Mouse (Mus musculus) leukemia stem cell, adult 10-12 weeks (primary cell): ENCODE measurements around the gene Olfr1289. TPM values are rescaled to one million over a fixed set of nuclear protein-coding genes. Genes with fewer than 3 reads are reported as not detected.

Experiments
- polyA plus RNA-seq: library from polyadenylated mRNA; stranded (reverse); fragments of >175 nt; gene quantifications from 2 replicates; pipeline ENCODE4 v1.2.3, GENCODE M21; 2012; ENCODE audit warnings: low replicate concordance

The Olfr1289 gene
- polyA plus RNA-seq, result not detected in 2 replicates

DNA sequence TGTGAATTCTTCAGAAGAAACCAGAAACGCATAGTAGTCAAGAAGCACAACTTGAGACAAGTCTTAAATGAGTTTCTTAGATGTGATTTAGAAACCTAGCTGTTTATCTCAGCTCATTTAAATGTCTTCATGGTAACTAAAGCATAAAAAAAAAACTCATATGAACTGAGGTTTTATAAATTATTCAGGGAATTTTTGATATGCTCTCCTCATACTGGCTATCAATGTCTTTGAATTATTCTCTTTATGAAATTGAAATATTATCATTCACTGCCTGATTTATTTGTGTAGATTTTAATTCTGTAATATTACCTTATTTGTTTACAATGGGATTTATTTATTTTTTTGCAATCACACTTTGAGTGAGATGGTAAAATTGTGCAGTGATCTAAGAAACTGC, at the start of gene Olfr1289:
Gene Olfr1289 (plus strand): TSS at position 301 of the 400 bp plus-strand sequence.

DNA sequence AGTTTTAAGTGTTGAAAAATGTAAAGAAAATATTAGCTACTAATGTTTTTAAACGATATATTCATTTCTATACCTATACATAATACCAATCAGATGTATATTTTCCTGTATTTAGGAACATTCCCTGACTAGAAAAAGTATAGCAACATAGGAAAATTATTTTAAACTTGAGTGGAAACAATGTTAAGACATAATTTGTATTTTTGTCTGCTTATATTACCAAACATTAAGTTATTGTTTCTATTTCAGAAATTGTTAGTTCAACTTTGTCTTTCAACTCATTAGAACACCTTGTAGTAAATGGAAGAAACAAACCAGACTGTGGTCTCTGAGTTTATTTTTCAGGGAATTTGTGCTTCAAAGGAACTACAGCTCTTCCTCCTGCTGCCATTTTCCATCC, 31.8 kb upstream of the Olfr1289 start, which contains the start of gene Olfr1287:
Gene Olfr1287 (plus strand): TSS at position 301 of the 400 bp plus-strand sequence.

DNA sequence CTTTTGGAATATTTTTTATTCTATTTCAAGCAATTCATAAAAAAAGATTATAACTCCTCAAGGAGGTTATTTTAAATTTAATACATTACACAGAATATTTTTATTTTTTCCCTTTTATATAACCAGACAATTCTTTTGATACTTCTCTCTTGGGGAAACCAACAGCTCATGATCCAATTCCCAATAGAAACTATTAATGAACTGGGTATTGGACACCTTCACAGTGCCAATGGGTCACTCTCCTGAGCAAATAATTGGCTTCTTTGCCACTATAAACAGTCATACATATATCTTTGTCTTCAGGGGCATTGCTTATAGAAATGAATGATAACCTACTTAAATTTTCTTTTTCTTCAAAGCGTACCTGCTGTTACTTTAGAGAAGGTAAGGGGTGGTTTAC, 6.8 kb upstream of the Olfr1289 start, which contains the start of gene Olfr1288:
Gene Olfr1288 (plus strand): TSS at position 301 of the 400 bp plus-strand sequence.

GRCm38 (mm10) chr2:111493729-111494128, 13.1 kb downstream of the Olfr1289 start, which contains the start of gene Olfr1290:
Olfr1290 (minus strand) TSS chr2:111493829.

DNA sequence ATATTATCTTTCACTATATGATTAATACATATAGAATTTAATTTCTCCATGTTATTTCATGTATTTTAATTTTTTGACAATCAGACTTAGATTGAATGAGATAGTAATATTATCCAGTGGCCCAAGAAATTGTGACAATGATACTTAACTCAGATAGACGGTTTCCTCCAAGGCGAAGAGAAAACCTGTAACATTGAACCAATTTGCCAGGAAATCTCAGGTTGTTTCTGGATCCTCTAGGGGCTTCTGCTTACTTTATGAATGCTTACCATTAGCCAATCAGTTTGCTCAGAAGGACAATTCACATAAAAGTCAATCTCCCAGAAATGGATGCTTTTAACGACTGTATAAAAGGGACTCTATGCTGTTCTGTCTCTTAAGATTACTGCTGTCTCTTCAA, 16.3 kb downstream of the Olfr1289 start, which contains the start of gene Olfr1291-ps1:
Gene Olfr1291-ps1 (plus strand): TSS at position 301 of the 400 bp plus-strand sequence.

GRCm38 (mm10) chr2:111524903-111525302, 44.3 kb downstream of the Olfr1289 start, which contains the start of gene Olfr1293-ps:
Olfr1293-ps (plus strand) TSS chr2:111525203.

Other genes with a start within 250 kb of the Olfr1289 start
- not detected in 2 replicates for gene Olfr1275, start 245.5 kb upstream of the Olfr1289 start, polyA plus RNA-seq
- 0.03 TPM in 1 of 2 replicates, not detected in the other for gene Olfr1276, start 226.3 kb upstream of the Olfr1289 start, polyA plus RNA-seq
- not detected in 2 replicates for gene Olfr1277, start 206.7 kb upstream of the Olfr1289 start, polyA plus RNA-seq
- not detected in 2 replicates for gene Olfr1278, start 190.7 kb upstream of the Olfr1289 start, polyA plus RNA-seq
- gene Olfr1279, start 180.2 kb upstream of the Olfr1289 start, polyA plus RNA-seq, result not detected in 2 replicates
- not detected in 2 replicates for gene Olfr1280, start 166.8 kb upstream of the Olfr1289 start, polyA plus RNA-seq
- not detected in 2 replicates for gene Olfr1281, start 154.3 kb upstream of the Olfr1289 start, polyA plus RNA-seq
- gene Olfr1282, start 144.7 kb upstream of the Olfr1289 start, polyA plus RNA-seq, result not detected in 2 replicates
- not detected in 2 replicates for gene Olfr1283, start 114.0 kb upstream of the Olfr1289 start, polyA plus RNA-seq
- not detected in 2 replicates for gene Olfr1284, start 105.3 kb upstream of the Olfr1289 start, polyA plus RNA-seq
- gene Olfr1286, start 57.7 kb upstream of the Olfr1289 start, polyA plus RNA-seq, result not detected in 2 replicates
- gene Olfr1287, start 31.7 kb upstream of the Olfr1289 start, polyA plus RNA-seq, result not detected in 2 replicates
- not detected in 2 replicates for gene Olfr1288, start 6.7 kb upstream of the Olfr1289 start, polyA plus RNA-seq
- not detected in 2 replicates for gene Olfr1290, start 13.0 kb downstream of the Olfr1289 start, polyA plus RNA-seq
- not detected in 2 replicates for gene Olfr1291-ps1, start 16.4 kb downstream of the Olfr1289 start, polyA plus RNA-seq
- gene Olfr1293-ps, start 44.4 kb downstream of the Olfr1289 start, polyA plus RNA-seq, result not detected in 2 replicates
- gene Olfr1294, start 59.5 kb downstream of the Olfr1289 start, polyA plus RNA-seq, result not detected in 2 replicates
- not detected in 2 replicates for gene Olfr1295, start 88.9 kb downstream of the Olfr1289 start, polyA plus RNA-seq
- not detected in 2 replicates for gene Olfr1297, start 145.7 kb downstream of the Olfr1289 start, polyA plus RNA-seq
- not detected in 2 replicates for gene Olfr1298, start 168.4 kb downstream of the Olfr1289 start, polyA plus RNA-seq
- not detected in 2 replicates for gene Olfr1299, start 180.6 kb downstream of the Olfr1289 start, polyA plus RNA-seq